26 mouse cellular contexts compared by ENCODE assay signal in genomic region chr9:35204421-35204820, GRCm38 (mm10). TPM values are rescaled to one million over a fixed set of nuclear protein-coding genes. Genes with fewer than 3 reads are reported as not detected.
DNase-seq lines count a peak whose midpoint lies in the region; TF ChIP-seq lines count a peak whose summit lies in the region.
"Had no signal": no experiment of that assay in that cellular context is flagged by ENCODE, and none has a peak within 500 bp of the region (broad histone marks: within the 10 kb centered on the region; RNA-seq: fewer than 3 reads in every experiment).

No protein-coding gene starts in this region.

- peak; percentile 85 for DNase-seq in gastrocnemius, adult 18-20 months (ENCODE audit: low spot score)
- DNase-seq in gastrocnemius, postnatal 4 days (ENCODE audit: low spot score in 2 of 2): no peak
- DNase-seq in gastrocnemius, adult 2 months: peak; percentile 92
- peak; percentile 57 for DNase-seq in gastrocnemius, postnatal 10 days
- DNase-seq in gastrocnemius, postnatal 36 days: peak; percentile 64 to 74
- DNase-seq in urinary bladder, postnatal 25 days (ENCODE audit: low spot score): no peak
- DNase-seq in left cerebral cortex, postnatal 25 days (ENCODE audit: low spot score in 2 of 2): no peak
- DNase-seq: adrenal gland, postnatal 10 days; adrenal gland, postnatal 36 days; B cell, adult 2 months; cerebellum, adult 18-20 months; cerebellum, adult 9-10 months; embryo, embryonic 11 days; heart, adult 18-20 months; heart, postnatal 10 days; heart, postnatal 36 days had no signal

- TF ChIP-seq CTCF in gastrocnemius, adult 2 months (IDR thresholded peaks at IDR 0.05): no peak

- no peak overlapping the region for H3K4me3 ChIP-seq in gastrocnemius, adult 2 months
- H3K4me3 ChIP-seq: embryonic facial prominence, embryonic 10.5 days; embryonic facial prominence, embryonic 13.5 days; erythroblast, embryonic 14.5 days; forebrain, embryonic 12.5 days; forebrain, embryonic 15.5 days; heart, embryonic 12.5 days; heart, embryonic 15.5 days; hindbrain, embryonic 10.5 days; hindbrain, embryonic 13.5 days; intestine, embryonic 15.5 days had no signal

- peak overlapping the region; percentile 85 for H3K27ac ChIP-seq in gastrocnemius, adult 2 months
- H3K27ac ChIP-seq: embryonic facial prominence, embryonic 10.5 days; embryonic facial prominence, embryonic 13.5 days; forebrain, embryonic 12.5 days; forebrain, embryonic 15.5 days; heart, embryonic 15.5 days; hindbrain, embryonic 10.5 days; hindbrain, embryonic 13.5 days; intestine, embryonic 15.5 days had no signal

- intact Hi-C loops in gastrocnemius, adult 2 months (cut with DNase I): no loop called here
- intact Hi-C loops in gastrocnemius, postnatal 36 days (cut with DNase I): no loop called here
- intact Hi-C loops in left cerebral cortex, postnatal 25 days (cut with DNase I): no loop called here

RNA-seq across cellular contexts. Expression of gene Tirap, which starts 4.3 kb away (rescaled TPM):
- total RNA-seq in gastrocnemius, adult 18-20 months (2021): 10 to 100 TPM; 24.4 to 35.0 TPM
- total RNA-seq in gastrocnemius, postnatal 4 days (2021): 10 to 100 TPM; 11.0 to 11.6 TPM
- 10 to 100 TPM; 29.1 to 42.0 TPM for total RNA-seq in gastrocnemius, adult 2 months (2021)
- 10 to 100 TPM; 17.1 to 18.4 TPM for total RNA-seq in gastrocnemius, postnatal 10 days (2021)
- 10 to 100 TPM; 27.3 to 32.1 TPM for total RNA-seq in gastrocnemius, postnatal 36 days (2021)
- total RNA-seq in left cerebral cortex, postnatal 25 days (2021): 1 to 10 TPM; 1.2 to 1.7 TPM

RNA-seq across cellular contexts. Expression of gene Srpr, which starts 4.4 kb away (rescaled TPM):
- 100 to 1,000 TPM; 228 to 237 TPM for total RNA-seq in gastrocnemius, adult 18-20 months (2021)
- total RNA-seq in gastrocnemius, postnatal 4 days (2021): 100 to 1,000 TPM; 113 to 118 TPM
- 100 to 1,000 TPM; 222 to 262 TPM for total RNA-seq in gastrocnemius, adult 2 months (2021)
- total RNA-seq in gastrocnemius, postnatal 10 days (2021): 100 to 1,000 TPM; 171 to 172 TPM
- 100 to 1,000 TPM; 190 to 215 TPM for total RNA-seq in gastrocnemius, postnatal 36 days (2021)
- 10 to 100 TPM; 65.3 to 68.5 TPM for total RNA-seq in left cerebral cortex, postnatal 25 days (2021)

RNA-seq across cellular contexts. Expression of gene Foxred1, which starts 6.4 kb away (rescaled TPM):
- total RNA-seq in gastrocnemius, adult 18-20 months (2021): 10 to 100 TPM; 14.6 to 19.5 TPM
- total RNA-seq in gastrocnemius, postnatal 4 days (2021): 10 to 100 TPM; 33.9 to 39.8 TPM
- 10 to 100 TPM; 17.6 to 20.3 TPM for total RNA-seq in gastrocnemius, adult 2 months (2021)
- 10 to 100 TPM; 34.8 to 41.1 TPM for total RNA-seq in gastrocnemius, postnatal 10 days (2021)
- 10 to 100 TPM; 17.8 to 24.4 TPM for total RNA-seq in gastrocnemius, postnatal 36 days (2021)
- 10 to 100 TPM; 35.0 to 42.5 TPM for total RNA-seq in left cerebral cortex, postnatal 25 days (2021)

RNA-seq across cellular contexts. Expression of gene Dcps, which starts 28.6 kb away (rescaled TPM):
- 1 to 10 TPM; 7.5 to 10.0 TPM for total RNA-seq in gastrocnemius, adult 18-20 months (2021)
- 10 to 100 TPM; 17.6 to 21.1 TPM for total RNA-seq in gastrocnemius, postnatal 4 days (2021)
- total RNA-seq in gastrocnemius, adult 2 months (2021): 1 to 10 TPM; 7.7 to 8.4 TPM
- 10 to 100 TPM; 11.2 TPM for total RNA-seq in gastrocnemius, postnatal 10 days (2021)
- total RNA-seq in gastrocnemius, postnatal 36 days (2021): 1 to 10 TPM; 6.0 to 6.8 TPM
- 10 to 100 TPM; 17.0 to 17.9 TPM for total RNA-seq in left cerebral cortex, postnatal 25 days (2021)

Comparison
In these comparisons a context has a peak if more than half of its experiments do, and no peak if none do; other contexts are left out.
1. DNase-seq: peak in gastrocnemius, adult 18-20 months (single experiment), gastrocnemius, adult 2 months (single experiment), gastrocnemius, postnatal 10 days (single experiment) and gastrocnemius, postnatal 36 days (2 of 2); none in gastrocnemius, postnatal 4 days (0 of 2), urinary bladder, postnatal 25 days (single experiment) and left cerebral cortex, postnatal 25 days (0 of 2).
2. RNA of gene Tirap, which starts 4.3 kb away (total RNA-seq): 29.1 to 42.0 TPM in gastrocnemius, adult 2 months, 24.4 to 35.0 TPM in gastrocnemius, adult 18-20 months, 27.3 to 32.1 TPM in gastrocnemius, postnatal 36 days, 17.1 to 18.4 TPM in gastrocnemius, postnatal 10 days and 11.0 to 11.6 TPM in gastrocnemius, postnatal 4 days; 1.2 to 1.7 TPM in left cerebral cortex, postnatal 25 days; every median in the first group is over 4 times any median in the second.